Mouse (Mus musculus): Measurements from ENCODE around the gene Cnot8. TPM values are rescaled to one million over a fixed set of nuclear protein-coding genes. Genes with fewer than 3 reads are reported as not detected.
A peak's percentile ranks its signal among the peaks of the same experiment; 100 is the strongest.

Gene Cnot8
- polyA plus RNA-seq, 1 experiment from 2014 or later, result 105 TPM

DNA sequence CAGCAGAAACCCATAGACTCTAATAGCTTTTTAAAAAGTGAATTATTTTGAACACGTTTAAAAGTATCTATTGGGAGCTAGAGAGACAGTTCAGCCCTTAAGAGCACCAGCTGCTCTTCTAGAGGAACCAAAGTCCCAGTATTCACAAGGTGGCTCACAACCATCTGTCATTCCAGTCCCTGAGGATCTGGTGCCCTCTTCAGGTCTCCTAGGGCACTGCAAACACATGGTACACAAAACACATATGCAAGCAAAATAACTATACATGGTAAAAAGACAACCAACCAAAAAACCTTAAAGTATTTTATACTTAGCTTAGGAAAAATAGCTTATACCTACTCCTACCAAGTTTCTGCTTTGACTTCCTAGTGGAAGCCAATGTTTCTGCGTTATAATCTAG, 61.1 kb downstream of the Cnot8 start:
- no peak for ATAC-seq
- no peaks in the 10 kb centered on the region for H3K27me3 ChIP-seq (ENCODE audit: control insufficient read depth, insufficient read depth, low read depth, low read length)
- no peaks in the 10 kb centered on the region for H3K9me3 ChIP-seq (replicated peaks; ENCODE audit: control insufficient read depth, low read length, poor library complexity, severe bottlenecking)
- peaks cover 19% of the 10 kb centered on the region for H3K36me3 ChIP-seq (ENCODE audit: control insufficient read depth, insufficient read depth, low read length)
- H3K27ac ChIP-seq (ENCODE audit: low read length), result no peak overlapping the region
- no peak overlapping the region for H3K4me2 ChIP-seq (ENCODE audit: low read length)
- 94% methylated on average over 2 of the region's 2 CpGs for WGBS
- peaks cover 9% of the 10 kb centered on the region for H3K4me1 ChIP-seq (ENCODE audit: control insufficient read depth, insufficient read depth, low read length)
- no peak overlapping the region for H3K4me3 ChIP-seq (ENCODE audit: low read depth, low read length)
- H3K9ac ChIP-seq (ENCODE audit: low read depth, low read length), result no peak overlapping the region

DNA sequence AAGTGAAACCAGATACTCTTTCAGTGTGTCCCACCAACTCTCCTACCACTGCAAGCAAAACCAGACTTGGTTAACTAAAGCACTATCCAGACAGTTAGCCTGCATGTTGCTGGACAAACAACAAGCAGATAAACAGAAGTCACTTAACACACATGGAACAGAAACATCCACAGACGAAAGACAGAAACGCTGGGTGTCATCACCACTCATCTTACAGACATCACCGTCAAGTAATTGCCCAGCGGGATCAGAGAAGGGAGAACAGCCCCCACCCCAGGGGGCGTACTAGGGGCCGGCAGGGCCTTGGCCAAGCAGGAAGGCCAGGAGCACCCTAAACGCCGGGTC, 63.8 kb downstream of the Cnot8 start:
- peak overlapping the region; percentile 73 for H3K27ac ChIP-seq (ENCODE audit: low read length)
- peak overlapping the region; percentile 89 for H3K4me3 ChIP-seq (ENCODE audit: low read depth, low read length)
- under 1% methylated on average over 8 of the region's 8 CpGs for WGBS
- peaks cover 20% of the 10 kb centered on the region for H3K4me1 ChIP-seq (ENCODE audit: control insufficient read depth, insufficient read depth, low read length)
- no peaks in the 10 kb centered on the region for H3K9me3 ChIP-seq (replicated peaks; ENCODE audit: control insufficient read depth, low read length, poor library complexity, severe bottlenecking)
- H3K36me3 ChIP-seq (ENCODE audit: control insufficient read depth, insufficient read depth, low read length), result peaks cover 10% of the 10 kb centered on the region
- no peaks in the 10 kb centered on the region for H3K27me3 ChIP-seq (ENCODE audit: control insufficient read depth, insufficient read depth, low read depth, low read length)
- H3K9ac ChIP-seq (ENCODE audit: low read depth, low read length), result peak overlapping the region; percentile 82
- ATAC-seq, result no peak
- peak overlapping the region; percentile 91 for H3K4me2 ChIP-seq (ENCODE audit: low read length)

Other genes starting within 250 kb of the Cnot8 start
- gene Larp1, start 95.1 kb upstream of the Cnot8 start, polyA plus RNA-seq (2015; fragmentation: Nextera tagmentation; extraction: Ambion mirVana), result 17.7 and 18.4 TPM in 2 replicates
- gene Gm12248, start 11.0 kb upstream of the Cnot8 start, polyA plus RNA-seq (2015; fragmentation: Nextera tagmentation; extraction: Ambion mirVana), result 0.13 TPM in 1 of 2 replicates, not detected in the other
- 12.7 and 13.9 TPM in 2 replicates for gene Gemin5, start 64.4 kb downstream of the Cnot8 start, polyA plus RNA-seq (2015; fragmentation: Nextera tagmentation; extraction: Ambion mirVana)
- 88.5 and 93.4 TPM in 2 replicates for gene Mrpl22, start 67.5 kb downstream of the Cnot8 start, polyA plus RNA-seq (2015; fragmentation: Nextera tagmentation; extraction: Ambion mirVana)
- gene Igtp, start 95.4 kb downstream of the Cnot8 start, polyA plus RNA-seq (2015; fragmentation: Nextera tagmentation; extraction: Ambion mirVana), result 1.2 and 1.6 TPM in 2 replicates
- gene Irgm2, start 95.5 kb downstream of the Cnot8 start, polyA plus RNA-seq (2015; fragmentation: Nextera tagmentation; extraction: Ambion mirVana), result 1.0 and 1.1 TPM in 2 replicates
- not detected in 2 replicates for gene 4930438A08Rik, start 170.6 kb downstream of the Cnot8 start, polyA plus RNA-seq (2015; fragmentation: Nextera tagmentation; extraction: Ambion mirVana)
- 32.2 and 32.4 TPM in 2 replicates for gene Zfp692, start 202.9 kb downstream of the Cnot8 start, polyA plus RNA-seq (2015; fragmentation: Nextera tagmentation; extraction: Ambion mirVana)
- gene Zfp672, start 226.2 kb downstream of the Cnot8 start, polyA plus RNA-seq (2015; fragmentation: Nextera tagmentation; extraction: Ambion mirVana), result 37.1 and 40.2 TPM in 2 replicates
- 52.4 and 53.2 TPM in 2 replicates for gene Sh3bp5l, start 226.6 kb downstream of the Cnot8 start, polyA plus RNA-seq (2015; fragmentation: Nextera tagmentation; extraction: Ambion mirVana)

Measured in midbrain, embryonic 16.5 days (tissue).